Mouse (Mus musculus): Measurements from ENCODE around the gene 1500009L16Rik.
A peak's percentile ranks its signal among the peaks of the same experiment; 100 is the strongest.

Gene 1500009L16Rik

DNA sequence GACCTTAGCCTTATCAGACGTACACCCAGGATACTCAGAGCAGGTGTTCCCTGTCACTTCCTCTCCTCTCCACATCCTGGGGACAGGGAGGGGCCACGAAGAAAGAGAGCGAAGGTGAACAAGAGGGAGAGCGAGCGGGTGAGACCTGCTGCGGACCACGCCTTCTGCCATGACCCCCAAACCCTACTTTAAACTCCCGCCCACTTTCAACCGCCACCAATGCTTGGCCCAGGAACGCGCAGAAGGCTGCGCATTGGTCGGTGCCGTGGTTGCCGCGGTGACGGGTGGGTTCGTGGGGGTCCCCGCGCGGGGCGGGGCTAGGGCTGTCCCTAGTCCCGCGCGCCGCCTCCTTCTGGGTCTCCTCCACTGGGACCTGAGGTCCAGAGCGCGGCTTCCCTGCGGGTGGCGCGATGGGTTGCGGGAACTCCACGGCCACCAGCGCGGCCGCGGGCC, at the start of gene 1500009L16Rik:
TSS of gene 1500009L16Rik (plus strand) at position 287 of the 453 bp plus-strand sequence.
- peak; percentile 64 for DNase-seq

DNA sequence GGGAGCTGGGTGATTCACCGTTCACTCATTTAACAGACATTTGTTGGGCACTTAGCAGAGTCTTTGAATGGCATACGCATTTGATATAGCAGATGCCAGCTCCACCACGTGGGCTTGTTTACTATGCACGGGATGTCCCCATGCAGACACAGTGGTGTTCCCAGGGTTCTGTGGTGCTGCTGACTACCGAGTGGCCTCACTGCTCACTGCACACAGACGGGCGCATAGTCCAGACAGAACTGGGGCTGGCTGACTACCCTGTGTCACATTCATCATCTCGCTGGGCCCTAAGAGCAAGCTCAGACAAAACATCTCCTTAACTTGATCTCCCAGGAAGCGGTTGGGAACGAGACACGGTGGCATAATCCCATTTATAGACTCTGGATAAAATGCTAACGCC, 41.3 kb upstream of the 1500009L16Rik start:
- no peak for DNase-seq

DNA sequence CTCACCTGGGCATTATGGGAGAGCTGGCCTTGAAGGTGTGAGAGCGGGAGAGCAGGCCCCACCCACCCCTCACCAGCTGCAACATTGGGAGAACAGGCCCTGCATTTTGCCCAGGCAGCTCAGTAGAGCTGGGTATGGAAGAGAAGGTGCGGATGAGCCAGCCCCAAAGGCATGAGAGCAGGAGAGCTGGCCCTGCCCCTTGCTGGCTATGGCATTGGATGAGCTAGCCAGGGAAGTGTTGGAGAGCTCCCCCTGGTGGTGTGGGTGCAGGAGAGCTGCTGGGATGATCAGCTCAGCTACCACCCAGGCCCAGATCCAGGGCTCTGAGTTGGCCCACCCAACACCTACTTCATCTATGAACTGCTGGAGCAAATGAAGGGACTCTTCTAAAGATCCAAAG, 34.5 kb upstream of the 1500009L16Rik start:
- no peak for DNase-seq

DNA sequence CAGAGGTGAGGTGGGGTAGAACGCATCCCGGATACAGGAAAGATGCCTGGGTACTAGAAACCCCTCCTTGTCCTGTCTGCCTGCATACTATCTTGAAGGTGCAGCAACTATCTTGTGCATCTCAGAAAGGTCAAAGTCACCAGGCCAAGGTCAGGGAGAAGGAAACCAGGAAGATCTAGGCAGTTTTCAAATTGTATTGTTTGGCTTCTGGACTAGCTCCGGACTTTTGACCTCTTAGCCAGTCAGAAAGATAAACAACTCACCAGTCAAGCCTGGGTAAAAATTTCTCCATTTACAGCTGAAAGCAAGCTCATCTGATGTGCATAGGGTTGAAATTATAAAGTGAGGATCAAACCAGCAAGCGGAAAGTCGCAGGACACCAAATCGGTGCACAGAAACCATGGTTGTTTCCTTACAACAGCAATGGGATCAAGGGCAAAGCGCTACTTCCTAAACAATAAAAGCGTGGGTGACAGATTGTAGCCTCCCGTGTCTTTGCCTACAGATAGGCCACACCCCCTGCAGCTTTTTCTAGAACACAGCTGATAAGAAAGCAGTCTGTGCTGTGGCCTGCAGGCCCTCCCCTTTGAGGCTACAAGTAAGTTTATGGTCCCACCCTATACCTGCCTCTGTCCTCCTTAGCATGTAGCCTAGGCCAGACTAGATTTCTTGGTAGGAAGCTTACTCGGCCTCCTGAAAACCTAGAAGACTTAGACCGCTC, 30.3 kb upstream of the 1500009L16Rik start:
- DNase-seq: no peak

DNA sequence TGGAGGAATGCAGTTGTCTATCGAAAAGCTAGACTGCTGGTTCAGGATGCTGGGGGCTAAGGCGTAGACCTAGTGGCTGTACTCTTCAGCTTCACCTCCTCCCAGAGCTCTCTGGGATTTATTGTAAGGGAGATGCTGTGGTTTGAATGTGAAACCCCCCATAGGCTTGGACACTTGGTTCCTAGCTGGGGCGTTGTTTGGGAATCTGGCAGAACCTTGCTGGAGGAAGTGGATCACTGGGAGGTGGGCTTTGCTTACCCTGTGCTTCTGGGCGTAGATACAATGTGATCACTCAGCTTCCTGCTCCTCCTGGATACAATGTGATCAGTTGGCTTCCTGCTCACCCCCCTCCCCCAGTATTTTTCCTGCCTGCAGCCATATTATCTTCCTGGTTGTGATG, 26.4 kb upstream of the 1500009L16Rik start:
- no peak for DNase-seq

GRCm38 (mm10) chr10:83706628-83707027, 16.0 kb upstream of the 1500009L16Rik start:
- DNase-seq: no peak

- no peak for DNase-seq
These were observed 12.7 kb upstream of the 1500009L16Rik start for GRCm38 (mm10) chr10:83709920-83710319.

GRCm38 (mm10) chr10:83711769-83712168, 10.9 kb upstream of the 1500009L16Rik start:
- DNase-seq: no peak

- DNase-seq: no peak
These were observed 3.7 kb upstream of the 1500009L16Rik start for GRCm38 (mm10) chr10:83718855-83719474.

- DNase-seq: peak; percentile 22
These were observed 390 bp downstream of the 1500009L16Rik start for GRCm38 (mm10) chr10:83723055-83723454.

DNA sequence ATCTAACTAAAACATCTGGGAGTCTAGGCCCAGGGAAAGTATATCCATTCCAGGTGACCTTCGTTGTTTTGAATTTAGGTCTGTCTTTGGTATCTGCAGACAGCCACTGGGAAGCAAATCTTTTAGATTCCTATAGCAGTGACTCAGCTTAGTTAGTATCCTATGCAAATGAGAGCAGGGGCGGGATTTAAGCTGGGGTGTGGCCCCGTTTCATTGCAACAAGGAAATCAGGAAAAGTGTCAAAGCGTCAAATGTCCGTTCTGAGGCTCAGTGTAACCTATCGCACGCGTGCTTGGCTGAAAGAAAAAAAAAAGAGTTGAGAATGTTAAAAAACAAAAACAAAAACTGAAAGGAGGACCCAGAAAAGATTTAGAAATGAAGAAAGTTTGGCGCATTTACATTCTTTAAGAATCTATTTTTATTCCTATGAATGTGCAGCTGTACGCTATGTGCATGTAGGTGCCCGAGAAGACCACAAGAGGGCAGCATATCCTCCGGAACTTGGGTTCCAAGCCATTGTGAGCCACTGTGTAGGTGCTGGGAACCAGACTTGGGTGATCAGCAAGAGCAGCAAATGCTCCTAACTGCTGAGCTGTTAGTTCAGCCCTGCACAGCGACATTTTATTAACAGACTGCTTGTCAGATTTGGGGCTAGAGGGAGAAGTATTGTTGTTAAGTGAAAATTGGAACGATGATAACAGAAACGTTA, 1.8 kb downstream of the 1500009L16Rik start:
- DNase-seq: no peak

DNA sequence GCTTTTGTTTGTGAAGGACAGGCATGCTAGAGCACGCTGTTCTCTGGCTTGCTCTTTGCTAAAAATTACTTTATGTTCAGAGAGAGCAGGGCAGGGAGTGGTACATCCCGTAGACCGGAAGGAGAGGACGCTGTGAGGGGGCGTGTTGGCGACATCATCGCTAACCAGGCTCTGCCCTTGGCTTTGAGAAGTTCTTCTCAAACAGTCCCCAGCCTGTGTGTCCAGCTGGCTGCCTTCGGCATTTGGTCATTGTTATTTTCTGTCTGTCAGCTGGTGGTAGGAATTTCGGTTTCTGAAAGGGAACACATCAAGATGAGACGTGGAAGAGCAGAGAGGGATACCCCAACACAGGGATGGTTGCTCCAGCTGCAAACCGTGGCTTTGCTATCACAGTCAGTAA, 3.5 kb downstream of the 1500009L16Rik start:
- no peak for DNase-seq

DNA sequence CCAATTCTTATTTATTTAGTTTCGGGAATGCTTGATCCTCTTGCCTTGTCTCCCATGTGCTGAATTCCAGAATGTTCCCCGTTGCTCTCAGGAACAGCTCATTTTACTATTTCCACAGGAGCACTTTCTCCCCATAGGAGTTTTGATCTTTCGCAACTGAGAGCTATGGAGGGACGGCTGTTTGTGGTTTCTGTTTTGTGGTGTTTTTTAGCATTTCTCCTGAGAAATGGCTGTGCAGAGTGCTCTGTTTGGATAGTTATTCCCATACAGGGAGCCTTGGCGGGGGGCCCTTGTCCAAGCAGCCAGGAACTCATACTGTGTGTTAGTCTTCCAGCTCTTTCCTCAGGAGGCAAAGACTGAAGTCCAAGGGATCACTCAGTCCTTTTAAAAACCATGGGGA, 5.2 kb downstream of the 1500009L16Rik start:
- no peak for DNase-seq

- DNase-seq: no peak
These were observed 5.9 kb downstream of the 1500009L16Rik start for GRCm38 (mm10) chr10:83728529-83728928.

DNA sequence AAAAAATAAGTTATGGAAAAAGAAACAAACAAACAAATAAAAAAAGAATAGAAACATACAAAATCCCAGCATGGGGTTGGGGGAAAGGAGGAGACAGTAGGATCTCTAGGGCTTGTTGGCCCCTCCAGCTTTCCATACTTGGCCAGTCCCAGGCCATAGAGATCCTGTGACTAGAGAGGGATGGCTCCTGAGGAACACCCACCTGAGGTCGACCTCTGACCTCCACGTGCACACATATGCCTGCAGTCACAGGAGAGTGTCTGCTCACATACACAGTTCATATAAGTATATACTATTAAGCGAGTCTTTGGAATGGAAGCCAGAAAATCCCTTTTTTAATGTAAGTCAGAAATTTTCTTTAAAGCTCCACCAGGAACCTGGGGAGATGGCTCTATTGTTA, 6.4 kb downstream of the 1500009L16Rik start:
- no peak for DNase-seq

DNA sequence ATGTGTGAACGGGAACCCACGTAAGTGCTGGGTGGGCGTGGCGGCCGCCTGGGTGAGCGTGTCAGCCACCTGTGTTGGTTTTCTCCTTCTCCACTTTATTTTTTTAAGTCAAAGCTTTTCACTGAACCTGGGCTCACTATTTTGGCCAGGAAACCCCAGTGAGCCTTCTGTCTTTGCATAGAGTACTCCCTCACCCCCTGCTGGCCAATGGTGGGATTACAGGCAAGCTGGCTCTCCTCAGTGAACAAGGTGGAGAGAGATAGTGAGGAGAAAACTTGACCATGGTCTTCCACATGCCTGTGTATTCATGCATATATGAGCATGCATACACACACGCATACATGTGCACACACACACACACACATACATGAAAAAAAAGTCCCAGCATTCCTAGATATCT, 6.8 kb downstream of the 1500009L16Rik start:
- DNase-seq: peak; percentile 78

- DNase-seq: no peak
These were observed 11.1 kb downstream of the 1500009L16Rik start for GRCm38 (mm10) chr10:83733725-83734124.

DNA sequence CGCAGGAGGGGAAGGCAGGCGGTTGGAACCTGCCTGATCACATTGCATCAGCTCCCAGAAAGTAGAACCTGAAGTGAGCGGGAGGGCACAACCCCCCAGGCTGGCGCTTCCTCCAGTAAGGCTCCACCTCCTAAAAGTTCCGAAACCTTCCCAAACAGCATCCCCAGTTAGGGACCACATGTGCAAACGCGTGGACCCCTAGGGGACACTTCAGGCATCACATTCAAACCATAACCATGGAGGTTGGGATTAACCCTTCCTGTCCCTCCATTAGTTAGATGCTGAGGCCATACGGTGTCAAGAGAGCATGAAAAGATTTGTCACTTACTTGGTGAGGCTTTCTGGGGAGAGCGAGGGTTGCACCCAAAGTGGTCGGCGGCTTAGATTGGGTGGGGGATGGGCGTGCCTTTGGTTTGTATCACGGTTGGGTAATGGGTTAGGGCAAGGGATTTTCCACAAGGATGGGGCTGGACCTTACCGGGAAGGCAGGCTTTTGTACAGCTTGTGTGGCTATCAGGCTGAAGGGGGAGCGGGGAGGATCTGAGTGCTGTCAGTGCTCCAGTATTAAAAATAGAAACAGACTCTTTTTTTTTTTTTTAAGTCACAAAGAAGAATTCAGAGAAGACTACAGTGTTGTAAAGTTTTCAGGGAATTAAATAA, 16.5 kb downstream of the 1500009L16Rik start:
- DNase-seq: no peak

- no peak for DNase-seq
These were observed 22.0 kb downstream of the 1500009L16Rik start for GRCm38 (mm10) chr10:83744656-83745055.

- DNase-seq: no peak
These were observed 30.4 kb downstream of the 1500009L16Rik start for GRCm38 (mm10) chr10:83753056-83753455.

DNA sequence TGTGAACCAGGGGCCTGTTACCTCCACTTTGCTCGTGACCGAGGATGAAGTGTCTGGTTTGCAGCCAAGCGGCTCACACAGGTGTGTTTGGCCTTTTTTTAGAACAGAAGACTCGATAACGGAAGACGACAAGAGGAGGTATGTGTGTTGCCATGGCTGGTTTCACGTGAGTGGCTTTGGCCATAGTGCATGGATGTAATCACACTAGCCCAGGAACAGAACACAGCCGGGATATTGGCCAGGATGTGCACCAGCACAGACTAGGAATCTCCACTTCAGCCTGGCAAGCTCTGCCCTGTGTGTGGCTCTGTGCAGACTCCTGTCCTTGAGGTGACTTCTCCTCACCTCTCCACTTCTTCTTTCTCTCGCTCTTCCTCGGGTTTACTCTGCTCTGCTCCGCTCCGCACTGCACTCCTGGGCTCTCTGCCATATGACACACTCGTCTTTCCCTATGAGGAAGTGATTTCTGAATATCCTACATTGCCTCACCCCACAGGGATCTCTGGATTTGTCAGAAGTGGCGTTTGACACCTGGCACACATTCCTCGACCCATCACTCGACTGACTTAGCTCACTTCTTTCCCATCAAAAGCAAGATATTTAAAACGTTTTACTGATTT, 34.8 kb downstream of the 1500009L16Rik start:
- DNase-seq: no peak

GRCm38 (mm10) chr10:83758732-83759131, 36.1 kb downstream of the 1500009L16Rik start:
- DNase-seq: peak; percentile 15

DNA sequence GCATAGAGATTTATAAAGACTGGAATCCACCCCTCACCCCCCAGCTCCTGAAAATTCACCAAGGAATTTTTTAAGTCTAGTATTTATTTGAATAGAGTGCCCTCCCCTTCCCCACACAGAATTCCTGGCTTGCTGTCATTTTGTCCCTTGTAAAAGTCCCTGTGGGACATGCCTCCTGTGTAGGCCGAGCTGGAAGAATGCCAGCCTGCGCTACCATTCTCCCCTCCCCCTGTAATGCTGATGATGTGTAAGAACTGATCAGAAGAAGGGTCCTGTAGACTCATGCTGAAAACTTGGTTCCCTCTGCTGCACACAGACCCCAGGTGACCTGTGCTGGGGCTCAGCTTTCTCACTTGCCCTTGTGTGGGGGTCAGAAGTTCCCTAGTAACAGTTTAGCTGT, 37.9 kb downstream of the 1500009L16Rik start:
- DNase-seq: no peak
